Mouse (Mus musculus) frontal cortex, postnatal 10 days (tissue): ENCODE measurements around the gene Dgkz.
A peak's percentile ranks its signal among the peaks of the same experiment; 100 is the strongest.

Source experiments
- DNase-seq, 2 experiments: peaks; one replicate each; pipeline ENCODE4 v3.0.0; 2022; ENCODE audit warnings: low spot score in 2 of 2, mixed read lengths in 1 of 2

Dgkz gene

DNA sequence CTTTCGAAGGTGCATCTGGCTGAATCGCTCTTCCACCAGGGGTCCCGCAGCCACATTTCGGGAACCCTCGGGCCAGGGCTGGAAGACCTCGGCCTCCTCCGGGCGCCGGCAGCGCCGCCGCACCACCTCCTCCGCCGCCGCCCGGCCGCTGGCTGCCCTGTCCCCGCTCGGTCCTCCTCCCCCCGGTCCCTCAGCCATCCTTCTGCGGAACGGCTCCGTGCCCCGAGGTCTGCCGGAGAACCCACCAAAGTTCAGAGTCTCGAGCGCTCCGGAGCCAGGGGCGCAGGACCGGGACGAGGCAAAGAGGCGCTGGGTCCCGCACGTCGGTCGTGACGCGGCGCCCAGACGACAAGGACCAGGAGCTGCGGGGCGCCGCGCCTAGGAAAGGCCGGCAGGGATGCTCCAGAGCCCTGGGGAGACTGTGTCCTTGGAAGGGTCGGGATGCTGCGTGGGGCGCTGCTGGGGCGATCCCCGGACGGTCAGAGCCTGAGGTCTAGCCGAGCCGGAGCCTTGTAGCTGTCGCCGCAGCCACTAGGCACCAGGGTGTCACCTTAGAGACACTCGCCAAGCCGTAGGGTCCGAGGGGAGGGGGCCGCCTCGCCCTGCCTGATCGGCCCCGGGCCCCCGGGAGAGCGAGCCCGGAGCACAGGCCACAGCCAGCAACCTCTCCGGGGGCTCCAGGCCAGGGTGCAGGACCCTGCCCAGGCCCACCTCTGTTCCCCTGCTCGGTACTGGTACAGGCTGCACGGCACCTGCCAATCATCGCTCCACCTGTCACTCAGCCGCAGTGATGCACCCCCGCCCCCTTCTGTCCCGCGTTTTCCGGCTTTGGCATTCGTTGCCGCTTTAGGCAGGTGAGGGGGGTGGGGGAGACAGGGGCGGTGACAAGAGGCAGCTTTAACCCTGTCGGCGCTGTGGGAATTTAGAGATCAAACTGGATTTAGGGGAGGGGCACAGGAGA is at the start of gene Dgkz:
Dgkz (minus strand) TSS at position 284 of the 961 bp plus-strand sequence.
- no peak for DNase-seq

DNA sequence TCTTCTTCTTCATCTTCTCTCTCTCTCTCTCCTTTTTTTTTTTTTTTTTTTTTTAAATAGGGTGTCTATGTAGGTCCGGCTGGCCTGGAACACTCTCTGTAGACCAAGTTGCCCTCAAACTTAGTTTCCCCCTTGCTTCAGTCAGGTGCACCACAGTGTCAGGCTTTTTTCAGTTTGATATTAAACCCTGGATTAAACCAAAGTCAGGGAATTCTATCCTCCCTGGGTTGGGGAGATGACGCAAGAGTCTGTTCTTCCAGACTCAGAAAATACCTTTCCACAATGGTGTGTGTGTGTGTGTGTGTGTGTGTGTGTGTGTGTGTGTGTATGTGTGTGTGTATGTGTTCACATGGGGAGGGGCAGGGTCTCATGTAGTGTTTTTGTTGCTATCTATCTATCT is 49.5 kb upstream of the Dgkz start:
- no peak for DNase-seq

DNA sequence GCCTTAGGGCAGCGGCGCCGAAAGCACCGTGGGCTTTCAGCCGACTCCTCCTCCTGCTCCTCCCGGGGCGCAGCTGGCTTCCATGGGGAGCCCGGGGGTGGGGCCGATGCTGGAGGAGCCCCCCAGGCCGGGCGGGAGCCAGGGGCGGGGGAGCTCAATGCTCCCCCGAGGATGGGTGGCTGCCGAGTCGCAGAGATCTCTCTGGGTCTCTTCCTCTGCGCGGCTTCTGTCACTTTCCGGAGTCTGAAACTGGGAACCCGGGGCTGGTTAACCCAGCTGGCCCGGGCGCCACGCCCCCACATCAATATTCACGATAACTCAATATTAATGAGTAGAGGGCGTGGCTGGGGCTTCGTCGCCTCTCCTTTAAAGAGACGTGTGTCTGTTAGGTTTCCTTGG is 48.6 kb upstream of the Dgkz start, which contains the start of gene Creb3l1:
Creb3l1 (minus strand) TSS at position 229 of the 399 bp plus-strand sequence.
- peak; percentile 48 to 57 for DNase-seq

DNA sequence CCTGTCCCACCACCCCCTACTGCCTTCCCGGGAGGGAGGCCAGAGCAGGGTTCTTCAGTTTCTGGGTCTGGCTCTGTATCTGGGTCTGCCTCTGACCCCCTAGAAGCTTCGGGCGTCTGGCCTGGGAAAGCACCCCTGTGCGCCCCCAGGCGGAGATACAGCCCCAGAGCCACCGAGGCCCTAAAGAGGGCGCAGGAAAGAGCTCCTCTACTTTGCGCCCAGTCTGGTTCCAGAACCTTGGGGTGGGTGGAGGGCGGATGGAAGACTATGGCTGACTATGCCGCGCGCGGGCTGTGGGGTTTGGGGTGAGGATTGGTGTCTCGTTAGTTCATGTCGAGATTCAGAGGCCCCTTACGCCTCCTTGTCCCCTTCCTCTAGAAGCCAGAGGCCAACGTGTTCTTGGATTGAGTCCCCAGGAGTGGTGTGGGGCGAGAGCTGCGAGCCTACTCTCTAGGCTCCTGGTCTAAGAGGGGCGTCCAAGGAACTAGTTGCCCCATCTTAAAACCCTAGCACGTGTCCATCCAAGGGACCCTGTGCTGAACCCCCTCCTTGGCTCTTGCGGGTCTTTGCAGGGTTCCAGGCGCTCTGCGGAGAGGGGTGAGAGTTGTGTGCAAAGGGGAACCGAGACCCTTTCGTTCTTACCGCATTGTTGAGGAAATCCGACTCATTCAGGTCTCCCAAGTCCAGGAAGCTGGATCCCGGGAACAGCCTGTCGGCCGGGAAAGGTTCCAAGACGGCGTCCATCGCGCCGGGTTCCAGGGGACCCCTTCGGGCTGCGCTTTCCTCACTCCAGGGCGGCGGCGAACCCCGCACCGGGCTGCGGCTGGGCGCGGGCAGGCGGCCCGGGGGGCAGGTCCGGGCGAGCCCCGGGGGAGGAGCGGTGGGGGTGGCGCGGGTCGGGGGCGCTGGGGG is 48.0 kb upstream of the Dgkz start:
- peak in 1 of 2 experiments; percentile 37 for DNase-seq

DNA sequence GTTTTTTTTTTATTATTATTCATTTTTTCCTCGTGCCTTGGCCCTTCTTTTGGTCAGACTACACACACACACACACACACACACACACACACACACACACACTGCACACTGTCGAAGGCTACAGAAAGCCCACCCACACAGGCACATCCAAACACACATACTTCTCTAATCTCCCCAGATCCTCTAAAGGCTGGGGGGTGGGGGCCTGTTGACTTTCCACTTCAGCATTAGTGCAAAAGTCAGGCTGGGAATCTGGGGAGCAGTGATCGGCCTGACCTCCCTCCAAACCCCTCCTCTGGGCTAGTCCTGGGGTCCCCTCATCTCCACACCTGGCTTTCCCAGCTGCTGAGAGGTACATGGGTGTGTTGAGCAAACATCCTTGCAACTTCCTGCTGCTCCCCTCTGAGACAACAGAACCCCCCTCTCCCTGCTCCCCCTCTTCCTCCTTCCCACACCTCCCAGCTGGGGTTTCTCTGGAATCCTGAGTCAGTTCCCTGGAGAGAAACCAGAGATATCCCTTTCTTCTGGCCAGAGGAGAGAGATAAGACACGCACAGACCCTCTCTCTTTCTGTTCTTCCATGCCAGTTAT is 45.1 kb upstream of the Dgkz start:
- DNase-seq = no peak

DNA sequence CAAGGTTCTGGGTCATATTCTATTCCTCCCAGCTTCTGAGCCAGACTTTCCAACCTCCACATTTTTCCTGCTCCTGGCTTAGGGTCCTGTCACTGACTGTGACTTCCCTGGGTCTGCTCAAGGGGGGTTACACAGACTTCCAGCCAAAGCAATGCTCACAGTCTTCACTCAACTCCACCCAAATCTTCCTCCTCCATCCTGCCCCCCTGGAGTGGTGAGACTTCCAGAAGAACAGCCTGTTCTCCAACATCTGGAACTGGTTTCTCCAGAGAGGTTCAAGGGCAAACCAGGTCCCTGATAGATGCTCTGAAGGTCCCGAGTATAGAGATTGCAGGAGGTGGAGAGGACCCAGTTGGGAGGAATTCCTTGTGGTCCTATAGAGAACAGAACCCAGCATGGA is 41.8 kb upstream of the Dgkz start:
- DNase-seq = no peak

DNA sequence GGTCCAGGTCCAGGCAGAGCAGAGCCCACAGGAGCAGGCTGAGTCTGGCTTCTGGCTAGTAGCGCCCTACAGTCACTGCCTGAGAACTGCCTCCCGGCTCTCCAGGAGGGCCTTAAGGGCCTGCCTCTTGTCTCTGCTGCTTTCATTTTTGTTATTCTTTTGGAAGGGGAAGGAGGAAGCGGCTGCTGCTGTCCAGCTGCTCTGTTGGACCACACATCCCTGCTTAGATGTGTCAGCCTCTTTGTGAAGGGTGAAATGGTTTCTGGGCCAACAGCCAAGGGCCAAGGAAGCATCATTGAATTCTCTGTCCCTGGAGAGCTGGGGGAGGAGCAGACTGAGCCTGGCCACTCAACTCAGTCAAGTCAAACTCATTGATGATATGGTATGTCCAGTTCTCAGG is 41.3 kb upstream of the Dgkz start:
- peak; percentile 29 to 34 for DNase-seq

DNA sequence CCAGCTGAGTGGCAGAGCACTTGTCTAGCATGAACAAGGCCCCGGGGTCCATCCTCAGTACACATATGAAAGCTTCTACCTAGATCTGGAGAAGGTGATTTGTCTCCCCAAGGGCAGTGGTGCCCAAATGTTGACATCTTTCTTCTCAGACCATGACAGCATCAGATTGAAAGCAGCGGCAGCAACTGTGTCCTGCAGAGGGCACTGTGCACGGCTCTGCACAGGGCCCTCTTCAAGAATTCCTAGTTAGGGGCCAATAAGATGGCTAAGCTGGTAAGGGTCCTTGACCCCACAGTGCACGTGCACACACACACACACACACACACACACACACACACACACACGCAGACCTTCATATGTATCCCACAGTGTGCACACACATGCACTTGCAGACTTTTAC is 39.2 kb upstream of the Dgkz start:
- DNase-seq = no peak

DNA sequence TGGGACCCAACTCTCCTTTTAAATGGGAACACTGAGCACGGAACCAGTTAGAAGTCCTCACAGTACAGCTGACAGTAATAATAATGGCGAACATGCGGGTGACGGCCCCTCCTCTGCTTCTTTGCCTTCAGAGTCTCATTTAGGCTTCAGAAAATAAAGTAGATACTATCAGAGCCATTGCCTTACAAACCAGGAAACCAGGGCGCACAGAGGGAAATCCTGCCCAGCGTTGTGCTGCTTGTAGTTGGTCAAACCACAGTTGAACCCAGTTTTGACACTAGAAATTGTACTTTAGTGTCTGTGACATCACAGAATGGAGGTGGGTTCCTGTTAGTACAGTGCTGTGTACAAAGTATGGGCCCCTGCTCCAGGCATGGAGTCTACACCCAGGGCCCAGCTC is 38.6 kb upstream of the Dgkz start:
- DNase-seq = no peak

DNA sequence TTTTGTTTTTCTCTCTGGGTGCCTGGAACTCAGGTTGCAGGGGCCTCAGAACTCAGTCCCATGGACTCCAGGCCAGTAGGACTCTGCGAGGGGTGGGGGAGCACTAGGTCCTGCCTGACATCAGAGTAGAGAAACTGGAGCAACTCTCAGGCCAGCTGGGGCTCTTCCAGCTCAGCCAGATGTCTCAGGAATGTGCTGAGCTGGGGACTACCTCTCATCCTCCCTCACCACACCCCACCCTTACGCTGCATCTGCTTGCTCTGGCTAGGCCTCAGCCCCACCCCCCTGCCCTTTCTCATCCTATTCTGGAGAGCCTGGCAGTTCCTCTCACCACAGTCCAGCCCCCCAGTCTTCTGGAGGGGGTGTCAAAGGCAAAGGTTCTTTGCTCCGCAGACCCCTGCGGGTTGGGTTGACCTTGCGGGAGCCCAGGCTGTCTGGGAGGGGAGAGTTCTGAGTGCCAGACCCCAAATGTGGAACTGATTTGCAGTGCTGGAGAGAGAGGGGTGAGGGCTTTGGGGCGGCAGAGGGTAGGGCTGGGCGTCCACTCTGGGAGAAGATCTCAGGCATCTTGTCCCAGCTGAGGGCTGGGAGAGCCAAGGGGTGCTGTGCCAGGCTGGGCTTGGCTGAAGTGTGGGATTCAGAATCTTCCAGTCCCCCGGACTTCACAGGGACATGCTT is 37.2 kb upstream of the Dgkz start:
- DNase-seq = peak in 1 of 2 experiments; percentile 29

DNA sequence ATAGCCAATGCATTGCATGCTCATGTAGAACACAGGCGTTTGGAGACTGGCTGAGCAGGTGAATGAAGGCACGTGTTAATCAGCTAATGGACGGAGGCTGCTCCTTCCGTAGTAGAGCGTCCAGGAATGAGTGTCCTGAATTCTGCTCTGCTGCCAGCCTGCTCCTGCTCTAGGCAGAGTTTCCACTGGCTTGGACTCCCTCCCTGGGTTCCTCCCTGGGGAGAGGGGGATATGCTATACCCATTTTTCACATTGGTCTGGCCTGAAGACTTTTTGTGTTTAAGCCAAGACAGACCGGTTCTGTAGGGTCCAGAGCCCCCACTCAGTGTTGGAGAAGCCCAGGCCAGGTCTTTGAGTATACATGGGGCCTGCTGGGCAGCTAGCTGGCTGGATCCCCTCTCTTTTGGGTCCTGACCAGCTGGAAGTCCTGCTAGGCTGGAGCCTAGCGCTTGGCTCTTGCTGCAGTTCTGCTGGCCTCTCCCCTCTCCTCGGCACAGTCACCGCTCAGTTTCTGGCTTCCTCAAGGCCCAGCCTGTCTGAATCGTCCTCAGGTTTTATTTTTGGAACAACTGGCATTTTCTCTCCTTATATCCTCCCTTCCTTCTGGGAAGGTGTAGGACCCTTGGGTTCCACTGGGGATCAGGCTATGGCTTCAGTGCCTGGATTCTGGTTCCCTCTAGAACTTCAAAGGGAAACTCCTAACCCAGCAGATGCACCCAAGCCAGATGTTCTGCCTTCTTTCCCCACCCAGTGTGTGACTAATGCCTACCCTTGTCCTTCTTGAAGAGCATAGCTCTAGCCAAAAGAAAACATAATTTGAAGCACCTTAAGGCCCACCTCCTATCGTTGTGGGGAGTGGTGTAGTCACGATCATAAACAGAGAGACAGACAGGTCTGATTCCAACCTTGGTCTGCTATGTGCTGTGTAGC is 36.0 kb upstream of the Dgkz start:
- DNase-seq = no peak

DNA sequence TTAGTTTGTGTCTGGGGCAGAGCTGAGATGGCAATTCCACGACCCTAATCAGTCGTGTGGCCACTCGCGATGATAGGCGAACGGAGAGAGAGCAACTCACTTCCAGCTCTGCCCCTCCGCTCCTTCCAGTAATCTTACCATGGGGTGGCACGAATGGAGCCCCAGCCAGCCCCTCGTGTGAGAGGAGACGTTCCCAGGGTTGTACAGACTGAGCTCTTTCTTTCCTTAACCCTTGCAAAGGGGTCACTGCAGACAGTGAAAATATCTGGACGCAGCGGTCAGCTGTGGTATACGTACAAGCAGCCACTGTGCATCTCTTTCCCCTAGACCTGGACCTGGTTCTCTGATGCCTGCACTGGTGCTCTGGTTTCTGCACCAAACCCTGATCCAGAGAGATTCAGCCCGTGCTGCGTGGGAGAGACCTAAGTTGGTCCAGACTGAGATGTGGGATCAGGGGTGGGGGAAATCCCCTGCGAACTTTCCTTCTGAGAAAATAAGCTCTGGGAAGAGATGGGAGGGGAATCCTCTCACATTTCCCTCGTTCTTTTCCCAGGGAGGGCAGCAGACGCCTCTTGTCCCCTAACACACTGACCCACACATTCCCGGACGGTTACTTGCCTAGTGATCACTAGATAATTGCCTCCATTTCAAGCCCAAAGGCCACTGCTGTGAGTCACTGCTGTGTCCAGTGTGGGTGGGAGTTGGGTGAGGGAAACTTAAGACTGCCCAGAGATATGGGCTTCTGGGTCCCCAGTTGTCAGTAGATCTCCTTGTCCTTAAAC is 33.1 kb upstream of the Dgkz start:
- DNase-seq = no peak

DNA sequence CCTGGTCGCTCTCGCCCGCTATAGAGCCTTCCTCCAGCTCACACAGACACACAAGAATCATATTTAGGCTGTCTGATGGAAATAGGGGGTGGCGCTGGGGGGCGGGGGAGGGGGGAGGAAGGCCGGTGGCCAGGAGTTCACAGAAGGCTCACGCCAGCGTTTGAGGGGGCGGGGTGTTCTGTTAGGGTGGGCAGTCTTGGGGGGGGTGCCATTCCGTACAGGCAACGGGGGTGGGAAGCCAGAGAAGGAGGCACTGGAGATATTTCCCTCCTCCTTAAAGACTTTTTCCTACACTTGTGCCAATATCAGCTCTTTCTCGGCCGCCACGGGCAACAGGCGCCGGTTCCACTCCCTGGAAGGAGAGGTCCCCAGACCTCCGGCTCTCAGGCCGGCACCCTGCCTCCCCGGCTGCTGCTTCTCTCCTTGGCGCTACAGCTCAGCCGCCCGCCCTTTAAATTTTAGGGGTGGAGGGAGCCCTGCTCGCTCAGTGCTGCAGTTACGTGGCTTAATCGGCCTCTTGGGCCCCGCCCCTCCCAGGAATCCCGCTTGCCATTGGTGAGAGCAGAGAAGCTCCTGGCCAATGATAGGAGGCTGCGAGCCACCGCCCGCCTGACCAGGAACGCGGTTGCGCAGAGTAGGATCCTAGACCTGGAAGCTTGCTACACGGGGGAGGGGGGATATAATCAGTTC is 32.4 kb upstream of the Dgkz start:
- DNase-seq = peak; percentile 97 to 98

DNA sequence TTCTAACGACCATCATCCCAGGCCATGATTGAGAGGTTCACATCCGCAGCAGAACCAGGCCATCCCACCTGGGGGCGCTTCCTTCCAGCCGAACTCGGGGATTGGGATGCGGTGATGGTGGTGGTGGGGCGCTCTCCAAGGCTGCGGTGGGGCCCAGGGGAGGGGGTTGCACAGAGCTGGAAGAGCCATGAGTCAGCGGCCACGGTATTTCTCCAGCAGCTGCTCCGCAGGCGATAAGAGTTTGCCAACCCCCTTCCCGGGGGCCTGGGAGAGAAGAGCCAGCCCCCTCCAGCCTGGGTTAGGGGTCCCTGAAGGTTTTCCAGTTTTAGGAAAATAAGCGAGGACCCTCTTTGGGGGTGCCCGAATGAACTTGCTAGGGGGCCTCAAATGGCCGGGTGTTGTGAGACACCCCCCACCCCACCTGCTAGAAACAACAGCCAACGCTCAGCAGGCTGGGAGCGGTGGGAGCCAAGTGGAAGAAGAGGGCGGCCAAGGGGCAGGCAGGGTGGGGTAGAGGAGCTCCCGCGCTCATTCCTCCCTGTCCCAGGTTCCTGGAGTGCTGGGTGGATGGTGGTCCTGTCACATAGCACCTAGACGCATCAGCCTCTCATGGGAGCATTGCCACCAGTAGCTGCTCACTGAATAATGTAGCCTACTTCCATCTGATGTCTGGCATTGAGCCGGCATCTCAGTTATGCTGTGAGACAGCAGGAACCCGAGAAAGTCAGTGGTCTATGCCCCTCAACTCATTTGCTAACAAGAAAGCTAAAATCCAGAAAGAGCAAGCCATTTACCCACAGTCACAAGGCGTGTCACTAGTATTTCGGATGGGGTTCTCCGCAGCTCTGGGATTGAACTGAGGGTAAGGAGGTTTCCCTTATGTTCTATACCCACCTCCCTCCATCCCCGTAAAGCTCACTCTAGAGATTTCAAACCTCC is 31.6 kb upstream of the Dgkz start:
- DNase-seq = peak; percentile 72 to 73

DNA sequence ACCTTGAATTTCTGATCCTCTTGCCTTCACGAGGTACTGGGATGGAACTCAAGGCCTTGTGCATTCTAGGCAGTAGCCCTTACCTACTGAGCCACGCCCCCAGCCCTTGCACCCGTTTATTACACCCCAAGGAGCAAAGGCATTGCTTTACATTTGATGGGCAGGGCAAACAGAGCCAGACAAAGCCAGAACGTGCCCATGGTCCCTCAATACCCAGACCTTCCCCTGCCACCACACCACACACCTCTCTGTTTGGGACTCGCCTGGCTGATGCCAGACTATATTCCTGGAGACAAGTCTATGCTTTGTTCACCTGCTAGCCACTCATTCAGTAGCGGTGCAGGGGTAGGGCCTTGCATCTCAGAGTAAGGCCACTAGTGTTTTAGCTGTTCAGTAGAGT is 30.8 kb upstream of the Dgkz start:
- DNase-seq = no peak

DNA sequence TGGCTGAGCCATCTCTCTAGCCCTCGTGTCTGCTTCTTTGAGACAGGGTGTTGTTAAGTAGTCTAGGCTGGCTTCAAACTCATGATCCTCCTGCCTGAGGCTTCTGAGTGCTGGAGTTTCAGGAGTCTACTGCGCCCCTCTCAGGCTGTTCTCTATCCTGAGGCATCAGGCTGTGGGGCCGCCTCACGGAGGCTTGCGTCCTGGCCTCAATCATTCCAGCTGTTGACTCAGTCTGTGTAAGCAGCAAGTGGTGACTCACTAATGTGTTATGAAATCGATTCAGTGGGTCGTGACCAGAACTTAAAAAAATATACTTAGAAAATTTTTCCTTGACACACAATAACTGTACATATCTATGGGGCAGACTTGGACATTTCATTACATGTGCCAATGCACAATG is 29.0 kb upstream of the Dgkz start:
- DNase-seq = no peak

DNA sequence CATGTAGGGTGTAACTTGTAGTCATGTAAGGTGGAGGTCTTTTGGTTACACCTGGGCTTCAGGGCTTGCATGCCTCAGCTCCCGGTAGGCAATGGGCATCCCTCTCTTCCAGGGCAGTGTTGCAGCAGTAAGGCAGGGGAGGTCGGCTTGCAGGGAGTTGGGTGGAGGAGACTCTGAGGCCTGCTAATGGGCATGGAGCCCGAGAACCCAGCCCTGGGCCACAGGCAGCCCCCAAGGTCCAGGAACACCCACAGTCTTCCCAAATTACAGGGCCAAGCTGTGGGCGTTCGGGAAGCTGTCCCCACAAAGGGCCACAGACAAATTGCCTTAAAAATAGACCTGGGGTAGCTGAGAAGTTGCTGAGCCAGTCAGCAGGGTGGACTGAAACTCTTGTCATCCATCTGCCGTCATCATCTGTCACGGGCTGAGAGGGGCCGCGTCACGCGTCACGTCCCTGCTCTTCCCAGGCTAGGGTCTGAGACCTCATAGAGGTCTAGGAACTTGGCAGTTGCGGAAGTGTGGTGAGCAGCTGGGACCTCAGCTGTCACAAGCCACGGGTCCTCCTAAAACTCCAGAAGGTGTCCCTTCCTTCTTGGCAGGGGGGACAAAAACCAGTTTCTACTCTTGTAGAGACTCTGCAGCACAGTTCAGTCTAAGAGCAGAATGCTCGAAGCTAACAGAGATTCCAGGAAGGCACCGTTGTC is 22.4 kb upstream of the Dgkz start:
- DNase-seq = no peak
